Mouse (Mus musculus) thymus, postnatal 10 days (tissue): ENCODE measurements at regions not wholly inside any gene's neighbourhood (a gene's known extent, or its start where the extent isn't known, plus 50 kb on each side); places are given as distances from the start of the nearest gene placed in this dataset.

Experiments used
- DNase-seq, 2 experiments: peaks; one replicate each; pipeline ENCODE4 v3.0.0; 2021; ENCODE audit warnings: low spot score in 2 of 2

DNA sequence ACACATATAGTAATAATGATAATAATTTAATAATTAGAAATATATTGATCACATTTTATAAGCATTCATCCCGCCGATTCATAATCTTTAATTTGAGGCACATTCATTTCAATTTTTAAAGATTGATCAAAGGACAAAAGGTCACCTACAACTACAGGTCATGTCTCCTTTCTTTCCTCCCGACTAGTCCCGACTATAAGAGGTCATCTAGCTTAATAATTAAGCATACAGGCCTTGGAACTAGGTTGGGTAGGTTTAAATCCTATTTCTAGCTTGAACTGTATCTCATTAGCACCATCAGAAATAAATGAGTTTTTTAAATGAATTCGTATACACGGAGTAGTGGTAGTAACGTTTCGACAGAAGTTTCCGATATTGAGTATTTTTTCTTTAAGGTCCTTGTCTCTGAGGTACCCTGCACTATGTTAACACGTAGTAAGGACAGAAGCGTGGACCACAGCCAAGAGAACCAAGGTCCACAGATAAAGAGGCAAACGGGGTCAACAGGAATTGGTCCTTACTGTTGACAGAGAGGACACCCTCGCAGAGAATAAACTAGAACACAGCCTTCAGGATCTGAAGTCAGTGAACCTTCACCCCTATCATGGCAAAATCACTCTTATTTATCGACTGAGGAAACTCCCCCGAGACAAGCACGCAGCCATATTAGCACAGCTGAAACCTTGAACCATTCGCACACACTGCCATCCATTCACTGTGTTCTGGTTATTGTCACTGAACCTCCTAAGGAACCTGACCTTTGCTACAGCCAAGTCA, 185.8 kb upstream of the Jmjd1c start:
- DNase-seq: no peak

DNA sequence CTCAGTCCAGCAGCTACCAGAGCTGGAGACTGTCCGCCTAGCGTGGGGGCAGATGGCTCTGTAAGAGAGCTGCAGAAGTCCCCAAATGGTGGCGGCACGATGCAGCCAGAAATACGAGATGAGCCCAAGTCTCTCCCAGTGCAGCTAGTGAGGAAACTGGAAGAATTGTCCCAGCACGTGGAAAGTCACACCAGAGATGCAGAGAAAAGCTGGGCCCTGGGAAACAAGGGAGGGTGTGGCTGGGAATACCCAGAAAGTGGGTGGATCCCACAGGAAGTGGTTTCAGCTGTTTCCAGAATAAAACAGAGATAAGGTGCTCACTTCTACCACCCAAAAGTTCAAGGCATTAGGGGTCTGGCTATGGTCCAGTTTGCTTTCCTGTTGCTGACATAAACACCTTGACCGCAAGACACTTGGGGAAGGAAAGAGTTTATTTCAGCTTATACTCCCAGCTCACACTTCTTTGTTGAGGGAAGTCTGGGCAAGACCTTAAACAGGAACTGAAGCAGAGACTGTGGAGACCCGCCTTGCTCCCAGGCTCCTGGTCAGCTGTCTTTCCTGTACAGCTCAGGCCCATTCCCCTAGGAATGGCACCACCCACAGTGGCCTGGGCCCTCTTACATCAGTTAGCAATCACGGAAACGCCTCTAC, 184.5 kb upstream of the Jmjd1c start:
- DNase-seq: no peak

DNA sequence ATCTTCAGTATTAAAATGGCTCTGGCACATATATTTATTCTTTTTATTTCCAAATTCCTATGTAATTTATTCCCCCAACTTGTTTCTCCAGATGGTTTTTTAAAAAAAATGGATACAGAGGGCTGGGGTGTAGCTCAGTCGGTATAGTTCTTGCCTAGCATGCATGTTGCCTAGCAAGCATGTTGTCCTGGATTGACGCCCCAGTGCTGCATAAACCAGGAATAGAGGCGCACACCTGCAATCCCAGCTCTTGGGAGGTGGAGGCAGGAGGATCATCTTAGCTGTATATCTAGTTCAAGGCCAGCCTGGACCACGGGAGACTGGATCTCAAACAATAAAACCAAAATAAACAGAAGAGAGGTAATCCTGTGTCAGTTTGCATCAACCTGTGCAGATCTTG, 183.5 kb upstream of the Jmjd1c start:
- no peak for DNase-seq

DNA sequence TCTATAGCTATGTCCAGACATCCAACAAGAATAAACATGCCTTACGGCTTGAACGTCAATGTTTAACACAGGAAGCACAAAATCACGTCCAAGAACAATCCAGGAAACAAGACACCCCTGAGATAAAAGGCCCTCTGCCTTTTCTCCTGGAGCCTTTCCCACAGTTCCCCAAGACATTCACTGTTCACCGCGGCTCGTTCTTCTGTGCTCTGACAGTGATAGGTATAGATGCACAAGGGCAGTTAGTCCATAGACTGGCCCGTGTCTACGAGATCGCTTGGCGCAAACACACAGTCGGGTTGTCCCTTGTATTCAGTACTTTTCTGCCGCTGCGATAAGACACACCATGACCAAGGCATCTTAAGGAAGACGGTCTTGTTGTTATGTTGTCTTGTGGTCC, 182.7 kb upstream of the Jmjd1c start:
- no peak for DNase-seq

DNA sequence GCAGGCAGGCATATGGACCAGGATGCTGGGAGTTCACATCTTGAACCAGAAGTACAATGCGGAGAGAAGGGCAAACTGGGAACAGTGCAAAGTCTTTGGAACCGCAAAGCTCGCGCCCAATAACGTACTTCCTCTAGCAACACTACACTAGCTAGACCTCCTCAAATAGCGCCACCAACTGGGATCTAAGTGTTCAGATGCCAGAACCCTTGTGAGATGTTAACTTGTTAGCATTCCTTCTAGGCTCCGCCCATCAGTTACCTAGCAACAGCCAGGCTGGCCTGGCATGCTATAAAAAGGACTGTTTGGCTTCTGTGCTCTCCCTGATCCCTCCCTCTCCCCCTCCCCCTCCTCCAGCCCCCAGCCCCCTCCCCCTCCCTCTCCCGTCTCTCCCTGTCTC, 182.3 kb upstream of the Jmjd1c start:
- no peak for DNase-seq

DNA sequence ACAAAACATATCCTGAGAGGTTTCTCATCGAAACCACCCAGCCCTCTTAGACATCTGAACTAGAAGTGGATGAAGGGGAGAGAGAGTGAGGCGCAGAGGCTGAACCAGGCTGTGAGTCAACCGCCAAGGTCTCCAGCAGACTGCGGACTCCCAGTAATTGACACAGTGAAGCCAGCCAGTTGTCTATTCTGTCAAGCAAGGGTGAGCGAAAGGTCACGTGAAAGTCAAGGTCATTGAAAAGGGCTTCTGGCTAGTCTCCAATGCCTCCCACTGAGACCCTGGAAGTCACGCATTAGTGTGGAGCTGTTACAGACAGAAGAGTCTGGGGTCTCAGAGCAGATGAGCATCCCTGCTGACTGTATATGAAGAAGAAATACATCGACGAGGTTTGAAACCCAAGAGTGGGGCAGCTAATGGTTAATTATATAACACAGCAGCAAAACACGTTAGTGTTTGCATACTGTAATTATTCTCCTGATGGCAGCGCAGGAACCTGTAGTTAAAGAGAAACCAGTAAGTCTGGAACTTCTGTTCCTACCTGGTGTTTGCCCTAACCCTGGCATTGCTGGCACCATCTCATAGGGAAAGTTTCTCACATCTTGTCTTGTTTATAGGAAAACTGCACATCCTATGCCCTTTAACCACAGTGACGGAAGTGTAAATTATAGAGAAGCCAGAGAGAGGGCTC, 181.5 kb upstream of the Jmjd1c start:
- DNase-seq: no peak

DNA sequence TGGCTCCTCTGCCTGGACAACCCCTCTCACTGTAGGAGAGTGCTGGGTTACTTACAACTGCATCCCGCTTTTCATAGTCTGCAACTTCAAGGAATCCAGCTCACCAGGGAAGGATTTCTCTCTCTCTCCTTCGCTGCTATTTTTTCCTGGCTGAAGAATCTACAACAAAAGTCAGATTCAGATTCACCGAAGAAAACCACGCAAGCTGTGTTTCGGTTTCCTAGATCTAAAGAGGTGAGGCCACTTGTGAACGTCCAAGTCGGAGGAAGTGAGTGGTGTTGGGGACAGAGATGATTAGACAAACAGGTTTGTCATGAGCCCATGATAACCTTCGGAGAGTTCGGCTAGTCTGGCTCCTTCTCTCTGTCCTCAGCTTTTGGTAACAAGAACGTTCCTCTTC, 180.1 kb upstream of the Jmjd1c start:
- DNase-seq: no peak

DNA sequence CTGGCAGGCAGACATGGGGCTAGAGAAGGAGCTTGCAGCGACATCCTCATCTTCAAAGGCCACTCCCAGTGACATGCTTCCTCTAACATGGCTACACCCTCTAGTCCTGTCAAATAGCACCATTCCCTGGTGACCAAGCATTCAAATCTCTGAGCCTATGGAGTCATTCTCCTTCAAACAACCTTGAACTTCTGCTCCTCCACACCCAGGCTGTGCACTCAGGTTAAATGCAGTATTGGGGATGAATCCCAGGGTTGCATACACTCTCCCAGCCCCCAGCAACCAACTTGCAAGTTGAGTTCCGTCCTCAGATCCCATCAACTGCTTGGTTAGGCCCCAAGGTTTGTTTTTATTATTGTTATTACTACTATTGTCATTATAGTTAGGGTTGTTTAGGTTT, 178.2 kb upstream of the Jmjd1c start:
- no peak for DNase-seq

DNA sequence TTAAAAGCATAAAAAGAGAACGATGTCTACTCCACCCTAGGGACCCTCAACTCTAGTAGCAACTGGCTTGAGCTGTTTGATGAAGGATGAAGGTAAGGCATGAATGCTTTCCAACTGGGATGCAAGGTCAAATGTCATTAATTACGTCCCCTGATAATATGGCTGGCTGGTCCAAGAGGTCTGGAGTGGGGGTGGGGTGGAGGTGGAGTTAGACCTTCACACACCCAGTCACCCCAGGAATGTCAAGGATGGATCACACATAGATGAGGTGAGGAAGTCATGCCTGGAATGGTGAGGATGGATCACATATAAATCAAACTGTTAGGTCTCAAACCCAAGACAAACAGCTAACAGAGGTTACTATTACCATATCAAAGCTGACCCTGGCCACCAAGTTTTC, 177.2 kb upstream of the Jmjd1c start:
- DNase-seq: no peak

DNA sequence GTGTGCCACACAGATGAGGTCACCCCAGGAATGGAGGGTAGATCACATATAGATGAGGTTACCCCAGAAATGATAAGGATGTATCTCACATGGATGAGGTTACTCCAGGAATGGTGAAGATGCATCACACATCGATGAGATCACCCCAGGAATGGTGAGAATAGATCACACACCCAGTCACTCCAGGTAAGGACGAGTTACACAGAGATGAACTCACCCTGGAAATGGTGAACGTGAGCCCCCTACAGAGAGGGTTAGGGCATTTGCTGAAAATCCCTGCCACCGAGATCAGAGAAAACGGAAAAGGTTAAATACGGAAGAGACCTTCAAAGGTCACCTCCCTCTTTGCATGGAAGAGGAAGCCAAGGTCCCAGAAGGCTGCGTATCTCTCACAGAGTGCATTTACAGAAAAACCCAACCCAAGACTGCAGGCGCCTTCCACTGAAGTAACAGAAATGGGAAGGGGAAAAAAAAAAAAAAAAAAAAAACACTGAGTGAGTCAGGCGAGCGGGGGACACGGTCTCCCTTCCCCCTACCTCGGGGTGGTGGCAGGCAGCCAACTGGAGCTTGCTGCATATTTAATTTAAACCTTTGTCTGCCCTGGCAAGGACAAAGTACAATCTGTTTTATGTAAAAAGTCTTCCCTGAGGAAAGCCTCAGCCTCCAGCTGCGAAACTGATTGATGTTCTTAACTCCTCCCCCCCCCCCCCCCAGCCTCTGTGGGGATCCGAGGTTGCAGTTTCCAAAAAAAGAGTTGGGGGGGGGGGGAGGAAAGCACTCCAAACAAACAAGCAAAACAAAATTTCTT, 175.8 kb upstream of the Jmjd1c start:
- peak in 1 of 2 experiments; percentile 19 for DNase-seq

DNA sequence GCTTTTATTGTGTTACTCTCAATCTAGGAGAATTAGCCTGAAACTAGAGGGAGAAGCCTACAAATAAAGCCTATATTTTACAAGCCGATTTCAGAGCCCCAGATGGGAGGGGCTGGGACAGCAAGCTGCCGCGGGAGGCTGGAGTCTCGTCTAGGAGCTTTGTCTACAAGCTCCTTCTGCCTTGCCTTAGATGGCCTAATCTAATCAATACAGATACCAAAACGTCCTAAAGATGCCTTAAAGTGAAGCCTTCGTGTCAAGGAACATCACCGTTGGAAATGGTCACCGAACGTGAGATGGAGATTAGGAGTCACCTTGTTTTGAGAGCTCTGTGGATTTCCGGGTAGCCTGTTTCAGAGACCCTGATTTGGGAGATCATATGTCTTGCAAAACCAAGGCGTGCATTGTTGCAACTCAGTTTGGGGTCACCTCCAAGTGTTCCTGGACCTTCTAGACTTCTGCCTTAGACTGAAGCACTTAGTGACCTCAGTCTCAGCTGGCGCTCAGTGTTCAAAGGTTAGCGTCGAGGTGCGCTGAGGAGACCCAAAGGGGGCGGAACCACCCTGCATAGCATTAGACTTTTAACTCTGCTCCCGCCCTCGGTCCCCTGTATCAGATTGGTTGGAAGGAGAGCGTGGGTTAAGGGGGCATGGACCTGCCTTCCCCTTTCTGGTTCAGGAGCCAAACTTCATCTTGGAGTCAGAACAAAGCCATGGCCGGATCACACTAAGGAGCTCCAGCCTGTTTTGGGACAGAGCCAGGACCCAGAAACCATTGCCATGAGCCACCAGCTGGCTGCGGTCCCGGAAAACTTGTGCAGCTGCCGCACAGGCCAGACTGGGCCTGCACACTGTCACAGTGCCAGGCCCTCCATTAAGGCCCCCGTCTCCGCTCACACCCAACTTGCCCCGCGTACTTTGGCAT, 174.9 kb upstream of the Jmjd1c start:
- no peak for DNase-seq

DNA sequence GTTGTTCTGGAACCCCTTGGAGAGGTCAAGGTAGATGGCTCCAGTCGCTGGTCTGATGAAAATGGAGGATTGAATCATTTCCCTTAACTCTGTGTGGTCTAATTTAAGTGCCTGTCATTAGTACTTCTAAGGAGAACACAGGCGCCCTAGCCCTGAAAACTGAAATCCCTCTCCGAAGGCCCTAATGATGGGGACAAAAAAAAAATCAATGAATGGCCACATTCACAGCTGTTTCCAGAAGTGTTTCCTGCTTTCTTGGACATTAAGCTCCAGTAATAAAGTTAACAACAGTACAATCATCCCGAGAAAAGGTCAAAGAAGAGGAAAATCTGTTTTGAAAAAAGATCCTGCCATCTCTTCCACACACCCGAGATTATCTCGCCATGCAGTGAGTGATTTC, 174.1 kb upstream of the Jmjd1c start:
- no peak for DNase-seq

DNA sequence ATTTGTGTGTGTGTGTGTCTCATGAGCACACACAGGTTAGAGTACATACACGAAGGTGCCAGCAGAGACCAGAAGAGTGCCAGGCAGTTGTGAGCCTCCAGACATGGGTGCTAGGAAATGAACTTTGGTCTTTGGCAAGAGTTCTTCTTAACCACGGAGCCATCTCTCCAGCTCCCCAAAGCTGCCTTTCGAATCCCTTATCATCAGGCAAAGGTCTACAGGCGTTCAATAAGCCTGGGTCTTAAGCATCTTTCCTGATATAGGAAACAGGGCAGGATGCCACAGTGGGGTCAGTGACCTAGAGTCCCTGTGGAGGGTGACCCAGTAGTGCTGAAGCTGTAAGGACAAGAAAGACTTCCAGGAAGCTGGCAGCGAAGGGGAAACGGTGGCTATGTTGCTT, 173.6 kb upstream of the Jmjd1c start:
- DNase-seq: no peak

DNA sequence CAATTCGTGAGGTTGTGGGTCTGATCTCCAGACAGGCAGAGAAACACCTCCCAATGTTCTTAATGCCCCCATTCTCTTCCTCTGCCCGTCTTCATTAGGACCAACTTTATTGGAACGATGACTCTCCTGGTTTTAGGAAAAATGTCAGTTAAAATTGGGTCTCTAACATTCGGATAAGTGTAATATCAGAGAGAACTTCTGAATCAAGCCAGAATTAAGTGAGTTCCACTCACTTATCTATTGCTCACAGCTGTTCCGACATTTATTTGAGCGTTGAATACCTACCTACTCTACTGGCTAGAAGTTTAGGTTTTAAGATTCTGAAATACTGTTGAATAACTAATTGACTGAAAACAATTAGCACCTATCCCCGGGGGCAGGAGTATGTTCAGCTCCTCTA, 172.0 kb upstream of the Jmjd1c start:
- no peak for DNase-seq

DNA sequence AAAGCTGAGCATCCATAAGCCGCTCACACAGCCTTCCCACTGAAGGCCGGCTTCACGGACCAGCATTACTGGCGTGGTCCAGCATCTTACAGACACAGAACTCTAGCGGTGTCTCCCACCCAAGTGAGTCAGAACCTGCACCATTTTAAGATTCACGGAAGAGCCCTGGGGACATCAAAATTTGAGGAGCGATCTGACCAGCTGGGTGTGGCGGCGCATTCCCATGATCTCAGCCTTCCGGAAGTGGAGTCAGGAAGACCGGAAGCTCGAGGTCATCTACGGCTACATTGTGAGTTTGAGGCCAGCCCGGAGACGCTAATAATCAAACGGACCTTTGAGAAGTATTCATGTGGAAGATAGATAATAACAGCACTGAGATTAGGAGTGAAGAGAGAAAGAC, 171.5 kb upstream of the Jmjd1c start:
- DNase-seq: no peak

DNA sequence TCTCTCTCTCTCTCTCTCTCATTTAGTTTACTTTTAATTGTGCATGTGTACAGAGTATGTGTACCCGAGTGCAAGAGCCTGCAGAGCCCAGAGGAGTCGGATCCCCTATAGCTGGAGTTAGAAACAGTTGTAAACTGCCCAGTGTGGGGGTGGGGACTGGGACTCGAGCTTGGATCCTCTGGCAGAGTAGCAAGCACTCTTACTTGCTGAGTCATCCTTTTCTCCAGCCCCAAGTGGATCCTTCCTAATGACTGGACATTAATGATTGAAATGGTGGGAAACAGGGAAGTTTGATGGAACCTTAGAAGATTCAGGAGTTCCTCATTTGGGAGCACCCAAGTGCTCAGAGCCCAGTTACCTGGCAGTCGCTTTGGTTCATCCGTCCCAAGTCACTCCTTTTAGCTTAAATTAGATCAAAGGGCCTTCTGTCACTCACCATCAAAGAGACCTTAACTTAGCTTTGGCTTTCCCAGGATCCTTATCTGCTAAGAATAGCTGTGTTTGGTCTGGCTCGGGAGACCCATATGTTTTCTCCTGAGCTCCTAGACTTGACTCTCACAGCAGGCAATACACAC, 170.3 kb upstream of the Jmjd1c start:
- no peak for DNase-seq

DNA sequence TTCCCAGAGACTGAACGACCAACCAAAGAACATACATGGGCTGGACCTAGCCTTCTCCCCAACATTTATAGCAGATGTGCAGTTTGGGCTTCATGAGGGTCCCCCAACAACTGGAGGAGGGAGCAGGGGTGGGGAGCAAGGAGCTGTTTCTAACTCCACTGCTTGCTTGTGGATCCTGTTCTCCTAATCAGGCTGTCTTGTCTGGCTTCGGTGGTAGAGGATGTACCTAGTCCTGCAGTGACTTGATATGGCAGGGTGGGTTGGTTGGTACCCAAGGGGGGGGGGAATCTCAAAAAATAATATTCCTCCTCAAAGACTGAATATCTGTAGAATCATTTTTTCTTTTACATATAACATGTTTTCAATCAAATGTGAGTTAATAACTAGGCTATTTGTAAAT, 168.3 kb upstream of the Jmjd1c start:
- DNase-seq: no peak

DNA sequence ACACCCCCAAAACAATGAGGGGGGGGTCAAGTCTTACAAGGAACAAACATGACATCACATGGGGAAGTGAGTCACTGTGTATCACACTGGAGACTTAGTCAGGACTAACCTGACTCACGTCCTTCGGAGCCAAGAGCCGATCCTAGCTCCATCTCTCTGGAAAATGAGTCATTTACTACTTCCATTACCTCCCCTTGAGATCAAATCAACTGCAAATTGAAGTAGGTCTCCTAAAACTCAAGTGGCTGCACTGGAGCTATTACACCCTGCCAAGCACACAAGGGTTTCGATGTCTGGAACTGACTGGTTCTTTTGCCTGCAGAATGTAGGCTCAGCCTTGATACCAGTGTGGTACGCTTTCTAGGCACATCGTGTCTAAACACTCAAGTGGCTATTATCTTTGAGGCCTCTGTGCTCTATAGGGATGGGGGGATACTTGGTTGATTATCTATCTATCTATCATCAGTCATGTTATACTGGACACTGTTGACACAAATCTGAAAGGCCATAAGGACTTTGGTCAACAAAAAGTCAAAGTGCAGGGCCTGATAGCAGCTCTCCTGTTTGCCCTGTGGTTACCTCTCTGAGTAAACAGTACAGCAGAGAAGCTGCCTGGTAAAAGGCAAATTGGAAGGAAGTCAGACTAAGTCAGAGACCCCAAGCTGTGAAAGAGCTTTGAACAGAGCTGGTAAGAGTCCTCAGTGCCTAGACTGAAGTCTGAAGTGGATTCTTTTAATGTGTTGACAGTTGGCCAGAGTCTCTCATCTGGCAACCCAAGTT, 167.5 kb upstream of the Jmjd1c start:
- DNase-seq: no peak

DNA sequence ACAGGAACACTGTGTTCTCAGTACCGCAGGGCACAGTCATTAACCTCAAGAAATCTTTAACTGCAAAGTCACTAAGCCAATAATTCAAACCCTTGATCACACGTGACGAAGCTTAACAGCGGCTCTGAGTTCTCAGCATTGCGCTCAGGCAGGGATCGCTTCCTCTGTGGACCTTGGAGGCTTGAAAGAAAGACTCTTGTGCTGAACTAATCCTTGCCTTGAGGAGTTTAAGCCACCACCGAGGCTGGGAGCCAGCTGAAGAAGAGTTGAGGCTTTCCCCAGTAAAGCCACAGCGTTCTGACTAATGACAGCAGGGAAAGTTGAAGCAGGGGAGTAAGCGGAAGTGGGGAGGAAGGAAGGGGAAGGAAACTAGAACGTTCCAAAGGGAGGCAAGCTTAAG, 165.4 kb upstream of the Jmjd1c start:
- no peak for DNase-seq

DNA sequence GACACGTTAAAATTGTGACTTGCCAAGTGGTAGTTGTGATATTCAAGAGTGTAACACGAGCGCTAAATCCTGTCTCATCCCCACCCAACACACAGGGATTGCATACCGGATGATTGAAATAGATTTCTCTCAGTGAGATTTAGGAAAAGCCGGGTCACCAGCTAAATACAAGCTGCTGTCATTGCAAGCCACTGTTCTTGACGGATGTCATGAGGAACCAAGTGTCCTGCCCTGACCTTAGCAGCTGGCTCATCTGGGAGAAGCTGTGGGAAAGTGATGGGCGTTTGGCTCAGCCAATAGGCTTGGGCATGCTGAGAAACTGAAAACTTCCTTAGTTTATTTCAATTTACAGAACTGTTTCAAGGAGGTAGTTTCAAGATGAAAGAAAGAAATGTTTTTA, 164.4 kb upstream of the Jmjd1c start:
- no peak for DNase-seq
